Mouse (Mus musculus) cortical plate, adult 2 months (tissue): ENCODE data around the gene Tep1. TPM values are rescaled to one million over a fixed set of nuclear protein-coding genes. Genes with fewer than 3 reads are reported as not detected.
A peak's percentile ranks its signal among the peaks of the same experiment; 100 is the strongest.
"Not testable (repeated sequence)": the region's sequence is repeated elsewhere in the genome, so short reads cannot be mapped to it uniquely, and the experiment has no call there.

Experiments used
- H3K27ac ChIP-seq: fragments of 200-500 bp; 2 replicates; pipeline ENCODE4 v1.5.1; 2012; ENCODE audit warnings: low read length, control low read depth, inconsistent platforms; ENCODE audit not compliant: insufficient read depth
- H3K4me1 ChIP-seq: fragments of 200-500 bp; 2 replicates; pipeline ENCODE4 v1.6.1; 2011; ENCODE audit warnings: low read length; ENCODE audit not compliant: control insufficient read depth, insufficient read depth
- H3K4me3 ChIP-seq: fragments of 200-500 bp; 2 replicates; pipeline ENCODE4 v1.5.1; 2011; ENCODE audit warnings: mild to moderate bottlenecking, low read length, control low read depth; ENCODE audit not compliant: insufficient read depth
- CTCF ChIP-seq: fragments of 200-500 bp; IDR thresholded peaks from 2 replicates; pipeline ENCODE4 v1.5.1; 2011; ENCODE audit warnings: mild to moderate bottlenecking, control low read depth, low read length; ENCODE audit not compliant: insufficient read depth; ENCODE audit errors: extremely low read depth
- POLR2A ChIP-seq: fragments of 200-500 bp; IDR thresholded peaks from 2 replicates; pipeline ENCODE4 v1.6.1; 2011; ENCODE audit warnings: mild to moderate bottlenecking, low read length, control low read depth; ENCODE audit not compliant: insufficient read depth; ENCODE audit errors: extremely low read depth
- polyA plus RNA-seq: library from polyadenylated mRNA; depleted of rRNA; stranded (reverse); fragments of >200 nt; gene quantifications from 2 replicates; pipeline ENCODE4 v1.2.3, GENCODE M21; 2012; rRNA removed

The Tep1 gene
- polyA plus RNA-seq = 4.4 and 4.6 TPM in 2 replicates

DNA sequence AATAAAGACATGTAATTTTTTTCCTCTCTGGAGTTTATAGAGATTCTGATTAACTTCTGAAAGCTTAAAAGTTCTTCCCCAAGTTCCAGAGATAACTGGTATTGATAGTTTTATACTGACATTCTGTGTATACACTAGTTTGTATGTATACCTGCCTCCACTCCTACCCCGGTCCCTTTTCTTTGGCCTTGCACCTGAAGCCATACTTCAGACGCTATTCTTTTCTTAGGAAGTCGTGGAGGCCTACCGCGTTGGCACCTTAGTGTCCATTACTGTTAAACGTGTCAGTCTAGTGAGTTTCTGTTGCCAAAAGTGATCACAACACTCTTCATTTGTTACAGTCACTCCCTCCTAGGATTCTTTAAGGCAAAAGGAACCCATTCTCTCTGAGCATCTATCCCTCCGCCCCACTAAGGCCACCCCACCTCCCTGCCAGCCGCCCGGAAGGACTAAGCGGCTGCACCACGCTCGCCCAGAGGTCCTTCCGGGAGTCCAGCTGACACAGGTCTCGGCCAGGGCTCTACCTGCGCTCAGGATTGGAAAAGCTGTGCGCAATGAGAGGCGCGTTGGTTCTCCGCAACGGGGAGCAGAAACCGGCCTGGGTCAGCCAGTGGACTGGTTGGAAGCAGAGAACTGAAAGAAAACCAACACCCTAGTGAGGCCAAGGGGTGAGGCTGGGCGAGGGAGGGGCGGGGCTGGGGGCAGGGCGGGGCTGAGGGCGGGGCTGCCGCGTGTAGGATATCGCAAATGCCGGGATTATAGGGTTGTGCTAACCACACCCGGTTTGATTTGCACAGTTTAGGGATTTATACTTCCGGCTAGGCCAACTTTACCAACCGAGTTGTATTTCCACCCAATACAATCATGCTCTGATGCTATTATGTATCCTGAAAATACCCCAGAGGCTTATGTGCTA lies at the start of gene Tep1:
TSS of gene Tep1 (minus strand) at position 672 of the 916 bp plus-strand sequence.
- Histone ChIP-seq H3K27ac (no peak within 1 kb of the TSS), H3K4me3 (peak within 1 kb of the TSS; percentile 80), H3K4me1 (no peaks in the 10 kb centered on the region)
- TF ChIP-seq POLR2A (peak; percentile 24; the same call in 1 of the 2 replicates), CTCF (no peak)

DNA sequence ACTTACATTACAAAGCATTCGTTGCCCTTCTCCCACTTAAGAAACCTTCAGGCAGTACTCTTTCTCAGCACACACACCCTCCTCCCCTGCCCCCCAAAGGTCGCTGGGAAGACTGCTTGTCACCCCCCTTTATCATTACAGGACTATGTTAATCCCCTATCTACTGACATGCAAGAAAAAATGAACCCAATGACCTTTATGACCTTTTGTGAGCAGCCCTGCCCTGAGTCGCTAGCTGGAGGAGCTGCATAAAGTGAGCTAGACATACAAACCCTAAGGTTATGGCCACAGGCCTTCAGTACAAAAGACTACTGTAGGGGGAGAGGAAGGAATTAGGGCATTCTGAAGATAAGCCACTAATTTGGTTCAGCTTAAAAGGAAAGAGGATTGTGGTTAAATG lies 41.0 kb upstream of the Tep1 start:
- H3K4me3 ChIP-seq = no peak overlapping the region
- TF ChIP-seq POLR2A (no peak), CTCF (no peak)
- H3K27ac ChIP-seq = no peak overlapping the region
- no peaks in the 10 kb centered on the region for H3K4me1 ChIP-seq

DNA sequence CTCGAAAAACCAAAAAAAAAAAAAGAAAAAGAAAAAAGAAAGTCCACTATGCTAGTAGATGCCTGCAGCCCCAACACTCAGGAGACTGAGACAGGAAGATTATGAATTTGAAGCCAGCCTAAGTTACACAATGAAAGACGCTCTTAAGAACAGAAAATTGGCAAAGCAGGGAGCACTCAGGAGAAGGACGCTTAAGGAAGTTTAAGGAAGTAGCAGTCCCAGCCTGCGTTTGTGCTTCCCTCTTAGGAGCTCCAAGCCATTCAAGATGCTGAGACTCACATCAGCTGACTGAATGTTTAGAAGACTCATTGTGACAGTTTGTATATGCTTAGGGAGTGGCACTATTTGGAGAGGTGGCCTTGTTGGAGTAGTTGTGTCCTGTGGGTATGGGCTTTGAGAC lies 37.8 kb upstream of the Tep1 start:
- H3K4me1 ChIP-seq = no peaks in the 10 kb centered on the region
- H3K4me3 ChIP-seq = no peak overlapping the region
- no peak for TF ChIP-seq POLR2A
- no peak overlapping the region for H3K27ac ChIP-seq

DNA sequence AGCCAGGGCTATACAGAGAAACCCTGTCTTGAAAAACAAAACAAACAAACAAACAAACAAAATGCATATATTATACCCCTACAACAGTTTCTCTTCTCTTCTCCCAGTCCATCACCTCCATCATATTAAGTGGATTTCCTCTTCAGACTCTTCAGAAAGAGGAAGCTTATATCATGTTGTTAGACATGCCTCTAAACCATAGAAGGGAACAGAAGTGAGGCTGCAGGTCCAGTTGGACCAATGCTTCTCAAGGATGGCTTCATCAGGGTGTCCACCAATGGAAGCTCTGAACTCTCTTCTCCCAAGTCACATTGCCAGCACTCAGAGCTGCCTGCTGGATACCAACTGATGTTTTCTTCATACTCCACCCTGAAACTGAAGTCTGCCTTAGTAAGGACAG lies 35.0 kb upstream of the Tep1 start:
- H3K27ac ChIP-seq, H3K4me1 ChIP-seq, H3K4me3 ChIP-seq: not testable (repeated sequence)

DNA sequence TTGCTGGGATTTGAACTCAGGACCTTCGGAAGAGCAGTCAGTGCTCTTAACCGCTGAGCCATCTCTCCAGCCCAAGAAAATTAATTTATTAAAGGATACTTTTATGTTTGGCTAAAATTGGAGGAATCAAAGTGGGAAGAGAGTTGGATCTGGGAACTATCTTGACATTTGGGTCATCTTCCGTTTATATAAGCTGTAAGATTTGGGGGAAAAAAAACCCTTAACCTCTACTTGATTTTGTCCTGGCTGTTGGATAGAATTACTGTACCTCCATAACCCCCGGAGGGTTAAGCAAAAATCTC lies 34.4 kb upstream of the Tep1 start:
- no peak for TF ChIP-seq POLR2A
- TF ChIP-seq CTCF = no peak
- no peaks in the 10 kb centered on the region for H3K4me1 ChIP-seq
- no peak overlapping the region for H3K27ac ChIP-seq
- H3K4me3 ChIP-seq = no peak overlapping the region

DNA sequence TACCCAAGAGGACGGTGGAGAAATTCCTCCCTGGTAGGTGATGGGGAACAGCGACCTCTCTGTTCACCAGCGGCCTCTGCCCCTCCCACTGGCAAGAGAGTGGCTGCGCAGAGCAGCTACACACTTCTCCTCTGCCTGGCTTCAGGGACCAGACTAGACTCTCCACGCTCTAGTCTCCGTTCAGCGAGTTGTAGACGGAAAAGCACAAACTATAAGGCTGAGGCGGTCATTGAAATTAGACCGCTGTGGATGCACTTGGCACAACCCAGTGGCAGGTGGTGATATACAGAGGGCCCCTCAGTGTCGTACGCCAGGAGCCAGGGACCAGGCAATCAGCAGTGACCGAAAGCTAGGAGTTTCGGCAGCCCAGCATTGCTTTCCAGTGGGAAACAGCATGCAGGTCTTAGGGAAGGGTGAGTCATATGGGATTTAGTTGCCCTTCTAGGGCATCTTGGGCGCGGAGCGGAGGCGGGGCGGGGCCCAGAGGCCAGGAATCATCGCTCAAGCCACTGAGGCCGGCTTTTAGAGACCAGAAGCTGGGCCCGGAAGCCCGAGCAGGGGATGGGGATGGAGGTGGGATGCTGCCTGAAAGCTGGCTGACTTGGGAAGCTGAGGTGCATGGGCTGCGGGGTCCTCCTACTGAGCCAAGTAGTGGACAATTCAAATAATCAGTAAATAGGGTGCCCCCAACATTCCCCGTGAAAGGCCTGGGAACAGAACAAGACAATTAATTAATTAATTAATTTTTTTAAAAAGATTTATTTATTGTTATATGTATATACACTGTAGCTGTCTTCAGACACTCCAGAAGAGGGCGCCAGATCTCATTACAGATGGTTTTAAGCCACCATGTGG lies 33.8 kb upstream of the Tep1 start:
- H3K4me1 ChIP-seq = no peaks in the 10 kb centered on the region
- TF ChIP-seq POLR2A (0 out of 2 replicates have a peak, but pooled peaks have one; percentile 28), CTCF (peak; percentile 43)
- H3K27ac ChIP-seq = no peak overlapping the region
- peak overlapping the region; percentile 30 for H3K4me3 ChIP-seq

DNA sequence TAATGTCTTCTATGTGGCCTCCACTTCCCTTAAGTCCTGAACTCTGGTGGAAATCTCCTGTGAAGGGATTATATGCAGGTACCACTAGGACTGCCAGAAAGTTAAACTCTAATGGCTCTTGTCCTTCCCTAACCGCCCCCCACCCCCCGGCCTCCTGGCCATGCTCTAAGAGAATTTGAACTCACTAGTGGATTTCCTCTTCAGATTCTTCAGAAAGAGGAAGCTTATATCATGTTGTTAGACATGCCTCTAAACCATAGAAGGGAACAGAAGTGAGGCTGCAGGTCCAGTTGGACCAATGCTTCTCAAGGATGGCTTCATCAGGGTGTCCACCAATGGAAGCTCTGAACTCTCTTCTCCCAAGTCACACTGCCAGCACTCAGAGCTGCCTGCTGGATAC lies 27.6 kb upstream of the Tep1 start:
- H3K27ac ChIP-seq, H3K4me3 ChIP-seq, H3K4me1 ChIP-seq: not testable (repeated sequence)

DNA sequence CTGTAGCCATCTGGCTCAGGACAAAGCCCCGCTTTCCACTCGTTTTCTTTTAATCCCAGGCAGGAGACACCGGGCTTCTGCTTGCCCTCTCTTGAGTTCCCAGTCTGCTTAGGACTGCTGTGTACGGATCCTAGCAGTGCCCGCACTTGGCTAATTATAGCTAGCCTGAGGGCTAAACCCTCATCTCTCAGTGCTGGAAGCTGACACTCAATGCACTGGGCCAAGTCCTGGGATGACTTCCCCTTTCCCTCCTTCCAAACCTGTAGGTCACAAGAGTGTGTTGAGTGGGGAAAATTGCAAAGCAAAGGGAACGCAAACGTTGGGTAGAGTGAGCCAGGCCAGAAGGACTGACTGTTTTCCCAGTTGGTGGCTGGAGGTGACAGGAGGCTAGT lies 27.0 kb upstream of the Tep1 start, which contains the start of gene Klhl33:
TSS of gene Klhl33 (minus strand) at position 134 of the 392 bp plus-strand sequence.
- Histone ChIP-seq H3K27ac (0 out of 2 replicates have a peak within 1 kb of the TSS, but pooled peaks have one; percentile 21), H3K4me1 (no peaks in the 10 kb centered on the region), H3K4me3 (peak within 1 kb of the TSS; percentile 42)
- TF ChIP-seq CTCF (no peak), POLR2A (no peak)

- TF ChIP-seq CTCF (no peak), POLR2A (no peak)
- Histone ChIP-seq H3K4me3 (peak overlapping the region; percentile 42), H3K4me1 (no peaks in the 10 kb centered on the region), H3K27ac (no peak overlapping the region)
Measured at GRCm38 (mm10) chr14:50896747-50897373, 26.5 kb upstream of the Tep1 start.
